Mouse (Mus musculus): ENCODE measurements around the gene Fgf18. TPM values are rescaled to one million over a fixed set of nuclear protein-coding genes. Genes with fewer than 3 reads are reported as not detected.
A peak's percentile ranks its signal among the peaks of the same experiment; 100 is the strongest.

The Fgf18 gene
- 5.9 and 7.7 TPM in 2 replicates for polyA plus RNA-seq (2016; fragmentation: Nextera tagmentation; extraction: Ambion mirVana)

DNA sequence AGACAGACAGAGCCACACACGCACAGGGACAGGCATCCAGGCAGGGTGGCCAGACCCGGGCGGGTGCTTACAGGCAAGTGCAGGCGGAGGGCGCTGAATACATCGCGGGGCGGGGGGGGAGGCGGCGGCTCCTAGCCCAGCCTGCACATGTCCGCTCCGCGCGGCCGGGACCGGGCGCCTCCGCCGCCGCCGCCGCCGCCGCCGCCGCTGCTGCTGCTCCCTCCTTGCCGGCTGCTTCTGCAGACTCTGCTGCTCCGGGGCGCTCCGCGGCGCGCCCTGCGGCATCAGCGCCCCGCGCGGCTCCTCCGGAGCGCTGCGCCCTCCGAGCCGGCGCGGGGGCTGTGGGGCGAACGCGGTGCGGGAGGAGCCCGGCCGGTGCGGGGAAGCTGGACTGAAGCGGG is at the start of gene Fgf18:
Fgf18 (minus strand) TSS at position 230 of the 401 bp plus-strand sequence.
- Histone ChIP-seq H3K27me3 (ENCODE audit: insufficient read depth, poor library complexity, severe bottlenecking) (peaks cover 57% of the 10 kb centered on the region), H3K4me3 (peak within 1 kb of the TSS; percentile 74), H3K9me3 (no peaks in the 10 kb centered on the region), H3K36me3 (peaks cover 29% of the 10 kb centered on the region), H3K27ac (peak within 1 kb of the TSS; percentile 86), H3K4me1 (replicated peaks) (peaks cover 61% of the 10 kb centered on the region)
- WGBS = under 1% methylated on average over 53 of the region's 53 CpGs
- DNase-seq (ENCODE audit: low spot score) = no peak

DNA sequence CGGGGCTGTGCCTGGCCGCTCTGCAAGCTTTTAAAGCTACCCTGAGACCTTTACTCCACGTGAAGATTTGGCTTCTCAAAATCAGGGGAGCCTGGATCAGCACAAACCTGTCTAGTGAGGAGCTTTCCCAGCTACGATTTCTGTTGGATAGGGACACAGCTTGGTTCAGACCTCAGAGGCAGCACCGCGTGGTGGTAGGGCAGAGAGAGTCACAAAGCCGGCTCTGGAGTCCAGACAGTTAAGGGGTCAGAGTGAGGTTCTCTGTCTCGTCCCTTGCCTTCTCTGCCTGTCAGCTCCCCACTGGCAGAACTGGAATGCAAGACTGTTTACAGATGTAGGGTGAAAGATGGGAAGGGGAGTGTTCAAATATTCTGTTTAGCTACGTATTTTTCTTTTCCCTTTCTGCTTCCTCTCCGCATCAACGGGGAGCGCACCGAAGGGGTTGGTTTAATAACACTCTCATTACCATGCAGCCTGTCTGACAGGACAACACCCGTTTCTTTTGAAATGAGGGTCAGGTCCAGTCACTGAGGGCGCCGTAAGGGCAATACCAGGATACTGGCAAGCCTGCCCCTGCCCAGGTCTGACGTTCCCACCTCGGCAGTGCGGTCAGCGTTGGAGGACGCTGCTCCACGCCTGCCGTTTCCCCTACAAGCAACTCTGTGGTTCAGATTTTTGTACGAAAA is 49.4 kb upstream of the Fgf18 start:
- Histone ChIP-seq H3K4me3 (peak overlapping the region; percentile 7), H3K36me3 (no peaks in the 10 kb centered on the region), H3K9me3 (peaks cover 8% of the 10 kb centered on the region), H3K4me1 (replicated peaks) (peaks cover 51% of the 10 kb centered on the region), H3K27ac (peak overlapping the region; percentile 31; the same call in 1 of the 2 replicates), H3K27me3 (ENCODE audit: insufficient read depth, poor library complexity, severe bottlenecking) (peaks cover 99% of the 10 kb centered on the region)
- WGBS = 4% methylated on average over 24 of the region's 24 CpGs
- peak; percentile 41 for DNase-seq (ENCODE audit: low spot score)

DNA sequence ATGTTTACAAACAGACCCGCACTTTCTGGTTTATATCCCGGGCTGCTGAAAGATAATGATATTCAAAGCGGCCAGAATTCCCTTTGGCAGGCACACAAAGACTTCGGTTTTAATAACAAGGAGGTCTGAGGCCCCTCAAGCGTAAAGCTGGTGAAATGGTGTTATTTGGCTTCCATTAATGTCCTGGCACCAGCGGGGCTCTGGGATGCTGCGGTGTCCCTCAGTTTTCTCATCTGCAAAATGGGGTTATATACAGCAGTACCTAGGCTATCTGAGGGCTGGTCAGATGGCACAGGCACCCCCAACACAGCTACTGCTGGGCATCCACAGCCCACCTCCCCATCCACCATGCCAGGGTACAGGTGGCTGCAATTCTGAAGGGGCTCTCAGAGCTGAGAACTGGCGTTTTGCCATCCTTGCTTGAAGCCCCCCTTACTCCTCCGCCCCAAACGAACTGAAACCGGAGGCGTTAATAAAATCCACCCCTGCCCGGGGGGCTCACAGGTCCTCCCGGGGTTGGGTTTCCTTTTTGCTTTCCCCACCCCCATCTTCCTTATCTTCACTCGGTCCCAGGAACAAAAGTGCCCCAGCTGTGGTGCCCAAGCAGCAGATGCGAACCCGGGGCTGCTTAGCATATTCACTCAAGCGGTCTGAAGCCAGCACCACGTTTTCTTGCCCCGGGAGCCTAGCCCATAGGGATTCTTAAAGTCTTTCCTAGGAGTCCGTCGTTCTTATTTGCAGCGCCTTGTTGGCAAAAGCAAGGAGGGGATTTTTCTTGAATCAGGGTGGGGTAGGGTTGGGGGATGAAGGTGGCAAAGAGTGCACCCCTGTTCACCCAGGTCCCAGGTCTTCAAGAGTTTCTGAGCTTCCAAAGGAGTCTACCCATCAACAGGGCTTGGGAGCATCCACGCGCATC is 48.6 kb upstream of the Fgf18 start:
- Histone ChIP-seq H3K27ac (peak overlapping the region; percentile 31; the same call in 1 of the 2 replicates), H3K9me3 (peaks cover 8% of the 10 kb centered on the region), H3K4me1 (replicated peaks) (peaks cover 43% of the 10 kb centered on the region), H3K27me3 (ENCODE audit: insufficient read depth, poor library complexity, severe bottlenecking) (peaks cover 99% of the 10 kb centered on the region), H3K4me3 (0 out of 2 replicates have a peak overlapping the region, but pooled peaks have one; percentile 18), H3K36me3 (no peaks in the 10 kb centered on the region)
- peak; percentile 58 for DNase-seq (ENCODE audit: low spot score)
- WGBS = 3% methylated on average over 25 of the region's 25 CpGs

DNA sequence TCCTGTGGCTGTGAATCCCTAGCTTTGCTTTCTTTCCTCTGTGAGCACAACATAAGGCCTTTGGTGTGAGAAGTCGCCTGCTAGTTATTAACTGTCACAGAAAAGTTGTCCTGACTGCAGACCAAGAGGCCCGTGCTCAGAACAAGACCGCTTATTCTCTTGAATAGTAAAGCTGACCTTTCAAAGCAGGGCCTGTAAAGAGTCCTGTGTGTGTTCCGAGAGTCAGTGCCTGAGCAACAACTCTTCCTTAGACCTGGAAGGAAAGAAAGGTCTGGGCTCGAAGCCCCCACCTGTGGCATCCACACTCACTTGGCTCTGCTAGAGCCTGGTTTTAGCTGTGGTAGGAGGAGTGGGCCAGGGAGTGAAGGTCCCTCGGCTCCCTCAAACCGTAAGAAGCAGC is 47.9 kb upstream of the Fgf18 start:
- 10% methylated on average over 7 of the region's 7 CpGs for WGBS
- H3K4me1 ChIP-seq (replicated peaks) = peaks cover 36% of the 10 kb centered on the region
- H3K4me3 ChIP-seq = no peak overlapping the region
- H3K9me3 ChIP-seq = peaks cover 8% of the 10 kb centered on the region
- H3K36me3 ChIP-seq = no peaks in the 10 kb centered on the region
- DNase-seq (ENCODE audit: low spot score) = peak; percentile 37
- peaks cover 97% of the 10 kb centered on the region for H3K27me3 ChIP-seq (ENCODE audit: insufficient read depth, poor library complexity, severe bottlenecking)
- H3K27ac ChIP-seq = no peak overlapping the region

DNA sequence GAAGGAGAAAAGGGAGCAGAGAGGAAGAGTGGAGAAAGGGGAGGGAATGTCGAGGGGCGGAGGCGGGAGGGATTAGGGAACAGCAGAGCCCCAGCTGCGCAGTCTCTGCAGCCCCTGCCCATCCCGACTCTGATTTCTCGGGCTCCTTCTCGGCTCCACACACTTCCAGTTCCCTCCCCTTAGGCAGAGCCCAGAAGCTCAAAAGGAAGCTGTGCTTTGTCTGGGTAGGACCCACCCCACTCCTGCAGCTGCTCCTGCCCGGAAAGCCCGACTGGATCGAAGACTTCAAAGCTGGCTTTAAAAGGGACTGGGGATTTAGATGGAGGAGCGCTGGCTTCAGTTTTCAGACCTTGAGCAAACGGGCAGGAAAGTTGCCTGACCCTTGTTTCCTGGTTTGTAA is 46.5 kb upstream of the Fgf18 start:
- WGBS = under 1% methylated on average over 12 of the region's 12 CpGs
- Histone ChIP-seq H3K9me3 (peaks cover 8% of the 10 kb centered on the region), H3K4me3 (peak overlapping the region; percentile 31), H3K4me1 (replicated peaks) (peaks cover 28% of the 10 kb centered on the region), H3K27ac (no peak overlapping the region), H3K27me3 (ENCODE audit: insufficient read depth, poor library complexity, severe bottlenecking) (peaks cover 90% of the 10 kb centered on the region), H3K36me3 (no peaks in the 10 kb centered on the region)
- peak; percentile 54 for DNase-seq (ENCODE audit: low spot score)

DNA sequence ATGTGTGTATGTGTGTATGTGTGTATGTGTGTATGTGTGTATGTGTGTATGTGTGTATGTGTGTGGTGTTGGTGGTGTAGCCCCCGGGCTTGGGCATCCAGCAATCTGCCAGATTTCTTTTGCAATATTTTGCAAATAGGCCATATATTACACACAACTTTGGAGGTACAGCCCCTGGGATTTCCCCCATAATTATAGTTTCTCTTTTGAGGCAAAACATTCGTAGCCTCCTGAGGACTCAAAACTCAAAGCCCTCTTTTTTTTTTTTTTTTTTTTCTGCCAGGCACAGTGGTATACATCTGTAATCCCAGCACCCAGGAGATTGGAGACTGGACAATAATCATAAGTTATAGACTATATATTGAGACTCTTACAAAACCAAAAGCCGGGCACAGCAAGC is 34.6 kb upstream of the Fgf18 start:
- Histone ChIP-seq H3K27me3 (ENCODE audit: insufficient read depth, poor library complexity, severe bottlenecking) (peaks cover 57% of the 10 kb centered on the region), H3K27ac (no peak overlapping the region), H3K4me3 (no peak overlapping the region), H3K4me1 (replicated peaks) (peaks cover 22% of the 10 kb centered on the region), H3K36me3 (no peaks in the 10 kb centered on the region), H3K9me3 (no peaks in the 10 kb centered on the region)
- no peak for DNase-seq (ENCODE audit: low spot score)
- 82% methylated on average over 3 of the region's 3 CpGs for WGBS

DNA sequence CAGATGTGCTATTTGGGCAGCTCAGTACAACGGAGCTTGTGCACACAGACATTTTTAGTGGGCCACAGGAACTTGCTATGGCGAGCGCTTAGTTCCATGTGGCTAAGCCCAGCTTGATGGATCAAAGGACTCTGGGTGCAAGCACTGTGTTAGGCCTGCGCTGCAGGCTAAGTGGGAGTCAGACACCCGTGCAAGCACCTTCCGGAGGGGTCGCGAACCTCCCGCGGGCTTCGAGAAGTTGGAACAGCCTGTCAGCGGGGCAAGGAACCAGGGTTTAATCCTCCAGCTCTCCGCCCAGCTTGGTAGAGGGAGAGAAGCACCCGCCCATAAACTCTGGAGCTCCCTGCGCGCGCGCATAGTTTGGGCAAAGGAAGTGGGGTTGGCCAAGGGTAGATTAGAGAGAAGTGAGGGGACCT is 33.5 kb upstream of the Fgf18 start:
- Histone ChIP-seq H3K4me3 (peak overlapping the region; percentile 45), H3K36me3 (no peaks in the 10 kb centered on the region), H3K27ac (peak overlapping the region; percentile 53; the same call in 1 of the 2 replicates), H3K4me1 (replicated peaks) (peaks cover 22% of the 10 kb centered on the region), H3K9me3 (no peaks in the 10 kb centered on the region), H3K27me3 (ENCODE audit: insufficient read depth, poor library complexity, severe bottlenecking) (peaks cover 68% of the 10 kb centered on the region)
- under 1% methylated on average over 18 of the region's 18 CpGs for WGBS
- DNase-seq (ENCODE audit: low spot score) = peak; percentile 44

DNA sequence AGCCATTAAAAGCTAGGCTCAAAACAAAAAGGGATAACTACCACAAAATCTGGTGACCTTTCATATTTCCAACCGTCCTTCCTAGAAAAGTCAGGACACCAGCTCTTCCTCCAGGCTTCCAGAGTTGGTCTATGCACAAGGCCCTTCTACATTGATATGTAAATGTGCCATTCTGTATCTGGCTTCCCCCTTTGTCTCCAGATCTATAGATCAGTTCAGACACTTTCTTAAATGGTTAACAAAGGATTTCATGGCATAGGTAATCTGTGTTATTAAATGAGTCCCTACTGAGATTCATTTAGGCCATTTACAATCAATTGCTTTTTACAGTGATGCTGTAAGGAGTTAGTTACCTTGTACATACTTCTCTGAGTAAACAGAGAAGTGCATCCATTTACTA is 32.6 kb upstream of the Fgf18 start:
- Histone ChIP-seq H3K4me3 (no peak overlapping the region), H3K9me3 (no peaks in the 10 kb centered on the region), H3K36me3 (no peaks in the 10 kb centered on the region), H3K4me1 (replicated peaks) (peaks cover 22% of the 10 kb centered on the region), H3K27ac (no peak overlapping the region), H3K27me3 (ENCODE audit: insufficient read depth, poor library complexity, severe bottlenecking) (peaks cover 75% of the 10 kb centered on the region)
- WGBS = 24% methylated on average over 1 of the region's 1 CpGs
- no peak for DNase-seq (ENCODE audit: low spot score)

DNA sequence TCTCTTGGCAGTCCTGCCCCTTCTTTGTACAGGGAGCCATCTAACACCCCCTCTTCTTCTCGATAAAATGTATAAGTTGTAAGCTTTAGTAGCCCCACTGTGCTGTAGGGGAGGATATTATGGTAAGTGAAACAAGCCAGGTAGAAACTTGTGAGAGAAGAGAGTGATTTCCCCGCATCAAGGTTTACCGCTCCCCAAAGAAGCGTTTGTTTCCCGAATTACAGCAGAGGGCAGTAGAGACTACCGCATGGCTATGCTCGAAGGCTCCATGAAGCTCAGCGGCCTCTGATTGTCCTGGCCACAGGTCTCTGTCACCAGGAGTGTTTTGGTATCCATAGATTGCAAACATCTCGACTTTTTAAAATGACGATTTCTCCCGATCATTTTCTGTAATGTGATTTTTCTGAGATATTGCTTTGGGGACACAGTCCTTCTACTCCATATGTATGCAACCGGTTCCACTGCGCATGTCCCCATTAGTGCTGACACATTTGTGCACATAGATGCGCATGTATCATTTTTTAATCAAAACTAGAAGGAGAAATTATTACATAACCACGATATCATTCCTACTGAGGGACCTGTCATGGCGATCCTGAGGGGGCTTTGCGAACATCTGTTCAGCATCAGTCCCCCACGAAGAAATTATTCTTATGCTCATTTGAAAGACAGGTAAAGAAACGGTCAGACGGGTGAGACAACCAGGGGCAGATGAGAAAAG is 29.5 kb upstream of the Fgf18 start:
- DNase-seq (ENCODE audit: low spot score) = peak; percentile 59
- no peaks in the 10 kb centered on the region for H3K36me3 ChIP-seq
- no peak overlapping the region for H3K27ac ChIP-seq
- H3K4me1 ChIP-seq (replicated peaks) = peaks cover 22% of the 10 kb centered on the region
- no peak overlapping the region for H3K4me3 ChIP-seq
- H3K27me3 ChIP-seq (ENCODE audit: insufficient read depth, poor library complexity, severe bottlenecking) = peaks cover 69% of the 10 kb centered on the region
- H3K9me3 ChIP-seq = no peaks in the 10 kb centered on the region
- WGBS = 34% methylated on average over 20 of the region's 20 CpGs

DNA sequence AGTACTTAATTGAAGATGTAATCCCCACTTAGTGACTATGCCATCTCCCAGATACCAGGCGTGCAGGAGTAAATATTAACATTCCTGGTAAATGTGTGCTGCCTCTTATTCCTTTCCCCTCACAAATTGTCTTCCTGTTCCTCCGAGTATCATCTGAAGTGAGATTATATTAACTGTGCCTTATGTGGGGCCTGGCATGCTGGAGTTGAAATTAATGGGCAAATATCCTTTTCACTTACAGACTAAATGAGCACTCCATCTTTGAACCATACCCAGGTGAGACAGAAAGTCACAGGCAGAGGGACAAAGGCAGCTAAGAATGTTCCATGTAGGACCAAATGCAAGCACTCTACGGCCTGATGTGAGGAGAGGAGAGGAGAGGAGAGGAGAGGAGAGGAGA is 28.6 kb upstream of the Fgf18 start:
- Histone ChIP-seq H3K27ac (no peak overlapping the region), H3K36me3 (no peaks in the 10 kb centered on the region), H3K4me1 (replicated peaks) (peaks cover 16% of the 10 kb centered on the region), H3K27me3 (ENCODE audit: insufficient read depth, poor library complexity, severe bottlenecking) (peaks cover 64% of the 10 kb centered on the region), H3K9me3 (no peaks in the 10 kb centered on the region), H3K4me3 (no peak overlapping the region)
- 60% methylated on average over 3 of the region's 3 CpGs for WGBS
- no peak for DNase-seq (ENCODE audit: low spot score)

DNA sequence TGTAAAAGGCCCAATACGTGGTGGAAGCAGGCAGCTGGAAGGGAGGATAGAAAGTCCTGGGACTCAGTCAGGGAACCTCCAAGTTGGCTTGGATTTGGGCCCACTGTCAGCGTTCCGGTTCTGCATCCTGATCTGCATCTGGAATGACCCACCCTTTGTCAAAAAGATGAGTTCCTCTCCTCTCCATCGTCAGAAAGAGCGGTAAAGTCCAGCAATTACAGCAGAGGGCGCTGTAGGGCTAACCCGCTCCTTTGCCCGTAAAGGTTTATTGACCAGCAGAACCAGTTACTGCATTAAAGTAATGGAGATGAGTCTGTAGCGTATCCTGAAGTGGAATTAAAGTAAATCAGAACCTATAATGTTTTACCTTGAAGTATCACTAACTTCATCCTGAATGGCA is 23.3 kb upstream of the Fgf18 start:
- H3K36me3 ChIP-seq = no peaks in the 10 kb centered on the region
- no peak overlapping the region for H3K4me3 ChIP-seq
- WGBS = 15% methylated on average over 9 of the region's 9 CpGs
- no peaks in the 10 kb centered on the region for H3K9me3 ChIP-seq
- peak; percentile 67 for DNase-seq (ENCODE audit: low spot score)
- H3K4me1 ChIP-seq (replicated peaks) = no peaks in the 10 kb centered on the region
- no peak overlapping the region for H3K27ac ChIP-seq
- peaks cover 13% of the 10 kb centered on the region for H3K27me3 ChIP-seq (ENCODE audit: insufficient read depth, poor library complexity, severe bottlenecking)

DNA sequence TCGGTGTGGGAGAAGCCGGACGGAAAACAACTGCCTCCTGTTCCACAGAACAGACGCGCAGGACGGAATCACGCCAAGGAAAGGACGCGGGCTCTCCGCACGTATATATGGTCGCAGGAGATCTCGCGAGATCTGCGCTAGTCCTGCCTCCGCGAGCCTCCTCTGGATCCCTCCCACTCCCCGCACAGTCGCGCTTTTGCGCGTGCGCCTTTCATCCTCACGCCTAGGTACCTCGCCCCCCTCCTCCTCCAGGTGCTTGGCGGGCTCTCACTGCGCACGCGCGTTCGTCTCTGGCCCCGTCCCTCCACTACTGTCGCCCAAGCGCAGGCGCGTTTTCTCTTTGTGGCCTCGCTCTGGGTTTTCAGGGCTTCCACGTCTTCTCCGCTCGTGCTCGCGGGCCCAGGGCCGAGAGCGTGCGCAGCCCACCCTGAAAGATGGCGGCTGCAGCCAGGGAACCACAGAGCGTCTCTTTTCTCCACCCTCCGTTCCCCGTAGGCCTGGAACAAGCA is 15.9 kb upstream of the Fgf18 start, which contains the start of gene Npm1:
Npm1 (minus strand) TSS at position 209 of the 509 bp plus-strand sequence.
- Histone ChIP-seq H3K27ac (peak within 1 kb of the TSS; percentile 98), H3K9me3 (no peaks in the 10 kb centered on the region), H3K4me3 (peak within 1 kb of the TSS; percentile 96), H3K4me1 (replicated peaks) (peaks cover 20% of the 10 kb centered on the region), H3K36me3 (peaks cover 36% of the 10 kb centered on the region), H3K27me3 (ENCODE audit: insufficient read depth, poor library complexity, severe bottlenecking) (no peaks in the 10 kb centered on the region)
- peak; percentile 100 for DNase-seq (ENCODE audit: low spot score)
- WGBS = 3% methylated on average over 49 of the region's 49 CpGs

Measured in hindbrain, embryonic 10.5 days (tissue).